Mouse (Mus musculus) liver, embryonic 16.5 days (tissue): ENCODE data around the gene Pcare. TPM values are rescaled to one million over a fixed set of nuclear protein-coding genes. Genes with fewer than 3 reads are reported as not detected.

Experiments
- ATAC-seq: fragments of 200-750 bp; cut with Nextera tagmentation; 2 replicates; pipeline ENCODE4 v1.8.0; 2017; ENCODE audit warnings: low read depth, mild to moderate bottlenecking, moderate number of reproducible peaks, moderate library complexity
- H3K27ac ChIP-seq: fragments of 300-500 bp; sonication (generic); 2 replicates; pipeline ENCODE4 v1.5.1; 2014; ENCODE audit warnings: mild to moderate bottlenecking, low read length
- H3K27me3 ChIP-seq: fragments of 300-500 bp; sonication (generic); 2 replicates; pipeline ENCODE4 v1.6.1; 2014; ENCODE audit warnings: low read depth, low read length, mixed read lengths; ENCODE audit not compliant: control insufficient read depth, insufficient read depth
- H3K36me3 ChIP-seq: fragments of 300-500 bp; sonication (generic); 2 replicates; pipeline ENCODE4 v1.6.1; 2014; ENCODE audit warnings: mild to moderate bottlenecking; ENCODE audit not compliant: control insufficient read depth, insufficient read depth
- H3K4me1 ChIP-seq: fragments of 300-500 bp; sonication (generic); 2 replicates; pipeline ENCODE4 v1.6.1; 2014; ENCODE audit warnings: low read depth, low read length, mixed read lengths; ENCODE audit not compliant: control insufficient read depth
- H3K4me2 ChIP-seq: fragments of 300-500 bp; sonication (generic); 2 replicates; pipeline ENCODE4 v1.6.1; 2014; ENCODE audit warnings: low read depth, low read length, mixed read lengths
- H3K4me3 ChIP-seq: fragments of 300-500 bp; sonication (generic); 2 replicates; pipeline ENCODE4 v1.5.1; 2014; ENCODE audit warnings: low read depth, mild to moderate bottlenecking, low read length
- H3K9ac ChIP-seq: fragments of 300-500 bp; sonication (generic); 2 replicates; pipeline ENCODE4 v1.6.1; 2014; ENCODE audit warnings: low read depth, low read length
- H3K9me3 ChIP-seq: fragments of 300-500 bp; sonication (generic); replicated peaks from 2 replicates; pipeline ENCODE4 v1.6.1; 2016; ENCODE audit warnings: low read length; ENCODE audit not compliant: control insufficient read depth
- WGBS: fragments of 180-500 bp; shearing (Covaris S2); extraction: QIAGEN DNeasy Blood & Tissue Kit; methylation state at CpG from one replicate; pipeline ENCODE4 v1.1.7; 2014; ENCODE audit not compliant: insufficient replicate concordance; 5-methylcytosine and 5-hydroxymethylcytosine counted together
- polyA plus RNA-seq: library from polyadenylated mRNA; unstranded; fragments of >200 nt; fragmentation: Nextera tagmentation; extraction: Ambion mirVana; gene quantifications from 2 replicates; pipeline ENCODE4 v1.2.1, GENCODE M21; 2015

The Pcare gene
- 0.01 and 0.02 TPM in 2 replicates for polyA plus RNA-seq

GRCm38 (mm10) chr17:71752831-71753230 lies at the start of gene Pcare:
Gene Pcare, minus strand, starts transcription at chr17:71752894.
- no peak for ATAC-seq
- Histone ChIP-seq H3K9me3 (no peaks in the 10 kb centered on the region), H3K4me2 (no peak within 1 kb of the TSS), H3K4me3 (no peak within 1 kb of the TSS), H3K27ac (no peak within 1 kb of the TSS), H3K9ac (no peak within 1 kb of the TSS), H3K4me1 (no peaks in the 10 kb centered on the region), H3K27me3 (no peaks in the 10 kb centered on the region), H3K36me3 (no peaks in the 10 kb centered on the region)
- WGBS, result 65% methylated on average over 10 of the region's 10 CpGs

- Histone ChIP-seq H3K27me3 (no peaks in the 10 kb centered on the region), H3K4me3 (no peak overlapping the region), H3K27ac (no peak overlapping the region), H3K4me2 (no peak overlapping the region), H3K36me3 (no peaks in the 10 kb centered on the region), H3K4me1 (no peaks in the 10 kb centered on the region), H3K9me3 (no peaks in the 10 kb centered on the region), H3K9ac (no peak overlapping the region)
- no peak for ATAC-seq
- 68% methylated on average over 15 of the region's 15 CpGs for WGBS
Measured at GRCm38 (mm10) chr17:71795521-71796205, 43.0 kb upstream of the Pcare start.

GRCm38 (mm10) chr17:71791622-71792021 lies 38.9 kb upstream of the Pcare start:
- Histone ChIP-seq H3K4me2 (no peak overlapping the region), H3K4me3 (no peak overlapping the region)
- WGBS, result 58% methylated on average over 4 of the region's 4 CpGs

GRCm38 (mm10) chr17:71791109-71791508 lies 38.4 kb upstream of the Pcare start:
- no peak for ATAC-seq
- H3K4me1 ChIP-seq, result no peaks in the 10 kb centered on the region
- H3K36me3 ChIP-seq, result no peaks in the 10 kb centered on the region
- no peak overlapping the region for H3K9ac ChIP-seq
- no peak overlapping the region for H3K27ac ChIP-seq
- H3K4me3 ChIP-seq, result no peak overlapping the region
- 62% methylated on average over 4 of the region's 4 CpGs for WGBS
- H3K9me3 ChIP-seq, result no peaks in the 10 kb centered on the region
- H3K4me2 ChIP-seq, result no peak overlapping the region
- H3K27me3 ChIP-seq, result no peaks in the 10 kb centered on the region

More at GRCm38 (mm10) chr17:71791622-71792021, 38.9 kb upstream of the Pcare start:
- no peaks in the 10 kb centered on the region for H3K36me3 ChIP-seq
- H3K27me3 ChIP-seq, result no peaks in the 10 kb centered on the region
- ATAC-seq, result no peak
- H3K27ac ChIP-seq, result no peak overlapping the region
- H3K4me1 ChIP-seq, result no peaks in the 10 kb centered on the region
- no peaks in the 10 kb centered on the region for H3K9me3 ChIP-seq
- H3K9ac ChIP-seq, result no peak overlapping the region

GRCm38 (mm10) chr17:71786456-71786855 lies 33.8 kb upstream of the Pcare start:
- no peaks in the 10 kb centered on the region for H3K36me3 ChIP-seq
- ATAC-seq, result no peak
- no peaks in the 10 kb centered on the region for H3K4me1 ChIP-seq

GRCm38 (mm10) chr17:71783366-71783735 lies 30.7 kb upstream of the Pcare start:
- no peak for ATAC-seq
- no peaks in the 10 kb centered on the region for H3K4me1 ChIP-seq
- H3K27me3 ChIP-seq, result peaks cover 22% of the 10 kb centered on the region
- H3K9ac ChIP-seq, result no peak overlapping the region
- no peak overlapping the region for H3K4me3 ChIP-seq
- H3K4me2 ChIP-seq, result no peak overlapping the region
- H3K27ac ChIP-seq, result no peak overlapping the region
- WGBS, result 38% methylated on average over 10 of the region's 10 CpGs
- no peaks in the 10 kb centered on the region for H3K36me3 ChIP-seq
- no peaks in the 10 kb centered on the region for H3K9me3 ChIP-seq

More at GRCm38 (mm10) chr17:71786456-71786855, 33.8 kb upstream of the Pcare start:
- peaks cover 20% of the 10 kb centered on the region for H3K27me3 ChIP-seq
- no peaks in the 10 kb centered on the region for H3K9me3 ChIP-seq
- H3K4me3 ChIP-seq, result no peak overlapping the region
- no peak overlapping the region for H3K27ac ChIP-seq
- no peak overlapping the region for H3K4me2 ChIP-seq
- H3K9ac ChIP-seq, result no peak overlapping the region

GRCm38 (mm10) chr17:71782699-71783365 lies 30.1 kb upstream of the Pcare start:
- Histone ChIP-seq H3K27ac (no peak overlapping the region), H3K9me3 (no peaks in the 10 kb centered on the region), H3K27me3 (peaks cover 22% of the 10 kb centered on the region), H3K36me3 (no peaks in the 10 kb centered on the region), H3K4me2 (peak overlapping the region; percentile 17), H3K4me3 (peak overlapping the region; percentile 33), H3K4me1 (no peaks in the 10 kb centered on the region), H3K9ac (no peak overlapping the region)
- no peak for ATAC-seq
- WGBS, result 2% methylated on average over 42 of the region's 59 CpGs

- peaks cover 22% of the 10 kb centered on the region for H3K27me3 ChIP-seq
Measured at GRCm38 (mm10) chr17:71782242-71782698, 29.6 kb upstream of the Pcare start.

GRCm38 (mm10) chr17:71780945-71781344 lies 28.3 kb upstream of the Pcare start:
- no peak overlapping the region for H3K4me3 ChIP-seq
- no peak overlapping the region for H3K4me2 ChIP-seq
- H3K27me3 ChIP-seq, result peaks cover 22% of the 10 kb centered on the region
- whole genome bisulfite sequencing, result 53% methylated on average over 4 of the region's 4 CpGs
- H3K4me1 ChIP-seq, result no peaks in the 10 kb centered on the region
- H3K27ac ChIP-seq, result no peak overlapping the region
- no peak overlapping the region for H3K9ac ChIP-seq
- no peaks in the 10 kb centered on the region for H3K36me3 ChIP-seq
- no peak for ATAC-seq
- H3K9me3 ChIP-seq, result no peaks in the 10 kb centered on the region

More at GRCm38 (mm10) chr17:71782242-71782698, 29.6 kb upstream of the Pcare start:
- Histone ChIP-seq H3K4me3 (peak overlapping the region; percentile 33), H3K27ac (no peak overlapping the region), H3K4me1 (no peaks in the 10 kb centered on the region), H3K4me2 (peak overlapping the region; percentile 17), H3K36me3 (no peaks in the 10 kb centered on the region), H3K9ac (no peak overlapping the region), H3K9me3 (no peaks in the 10 kb centered on the region)
- WGBS, result 3% methylated on average over 13 of the region's 29 CpGs
- ATAC-seq, result no peak
